Mouse (Mus musculus) intestine, postnatal 0 days (tissue): ENCODE results near the gene Atf2. TPM values are rescaled to one million over a fixed set of nuclear protein-coding genes. Genes with fewer than 3 reads are reported as not detected.

Experiments used
- ATAC-seq: fragments of 200-750 bp; cut with Nextera tagmentation; 2 replicates; pipeline ENCODE4 v1.8.0; 2017; ENCODE audit warnings: mild to moderate bottlenecking, moderate TSS enrichment, moderate library complexity
- H3K27ac ChIP-seq: fragments of 300-500 bp; sonication (generic); 2 replicates; pipeline ENCODE4 v1.5.1; 2014; ENCODE audit warnings: mild to moderate bottlenecking, low read depth, low read length, moderate library complexity
- H3K27me3 ChIP-seq: fragments of 300-500 bp; sonication (generic); replicated peaks from 2 replicates; pipeline ENCODE4 v1.6.1; 2014; ENCODE audit warnings: low read length, mixed read lengths; ENCODE audit not compliant: control insufficient read depth, insufficient read depth
- H3K36me3 ChIP-seq: fragments of 300-500 bp; sonication (generic); 2 replicates; pipeline ENCODE4 v1.6.1; 2014; ENCODE audit warnings: mild to moderate bottlenecking, moderate library complexity; ENCODE audit not compliant: control insufficient read depth, insufficient read depth
- H3K4me1 ChIP-seq: fragments of 300-500 bp; sonication (generic); replicated peaks from 2 replicates; pipeline ENCODE4 v1.6.1; 2014; ENCODE audit warnings: antibody characterized with exemption, low read length, mixed read lengths; ENCODE audit not compliant: control insufficient read depth, insufficient read depth
- H3K4me2 ChIP-seq: fragments of 300-500 bp; sonication (generic); replicated peaks from 2 replicates; pipeline ENCODE4 v1.6.1; 2014; ENCODE audit warnings: low read depth, mild to moderate bottlenecking, moderate library complexity
- H3K4me3 ChIP-seq: fragments of 300-500 bp; sonication (generic); 2 replicates; pipeline ENCODE4 v1.5.1; 2014; ENCODE audit warnings: low read depth, low read length
- H3K9ac ChIP-seq: fragments of 300-500 bp; sonication (generic); 2 replicates; pipeline ENCODE4 v1.6.1; 2014; ENCODE audit warnings: mild to moderate bottlenecking, low read depth, low read length
- H3K9me3 ChIP-seq: fragments of 300-500 bp; sonication (generic); 2 replicates; pipeline ENCODE4 v1.6.1; 2016; ENCODE audit warnings: mixed run types; ENCODE audit not compliant: control insufficient read depth
- CTCF ChIP-seq: sonication (generic); IDR thresholded peaks from 2 replicates; pipeline ENCODE4 v1.5.1; 2016; ENCODE audit warnings: low read depth, mild to moderate bottlenecking, control low read depth, antibody characterized with exemption, moderate library complexity
- WGBS: fragments of 180-500 bp; shearing (Covaris S2); extraction: QIAGEN DNeasy Blood & Tissue Kit; methylation state at CpG from one replicate; pipeline ENCODE4 v1.1.7; 2014; 5-methylcytosine and 5-hydroxymethylcytosine counted together
- polyA plus RNA-seq: library from polyadenylated mRNA; unstranded; fragments of >200 nt; fragmentation: Nextera tagmentation; extraction: Ambion mirVana; gene quantifications from 2 replicates; pipeline ENCODE4 v1.2.1, GENCODE M21; 2015

Gene Atf2
- polyA plus RNA-seq, 1 experiment from 2014 or later: 24.2 TPM

GRCm38 (mm10) chr2:73780321-73781010 is 112.0 kb downstream of the Atf2 start:
- H3K27me3 ChIP-seq: peaks cover 27% of the 10 kb centered on the region
- no peak overlapping the region for H3K4me2 ChIP-seq
- H3K4me1 ChIP-seq: no peaks in the 10 kb centered on the region
- H3K4me3 ChIP-seq: no peak overlapping the region
- WGBS: 71% methylated on average over 14 of the region's 14 CpGs
- no peak for ATAC-seq
- no peak overlapping the region for H3K27ac ChIP-seq
- no peaks in the 10 kb centered on the region for H3K9me3 ChIP-seq
- no peaks in the 10 kb centered on the region for H3K36me3 ChIP-seq
- TF ChIP-seq CTCF: no peak
- no peak overlapping the region for H3K9ac ChIP-seq

- ATAC-seq: no peak
- Histone ChIP-seq H3K27ac (no peak overlapping the region), H3K4me3 (no peak overlapping the region), H3K9ac (no peak overlapping the region), H3K4me2 (no peak overlapping the region), H3K27me3 (peaks cover 29% of the 10 kb centered on the region), H3K9me3 (no peaks in the 10 kb centered on the region), H3K4me1 (no peaks in the 10 kb centered on the region), H3K36me3 (no peaks in the 10 kb centered on the region)
- 60% methylated on average over 7 of the region's 7 CpGs for WGBS
- TF ChIP-seq CTCF: no peak
Observed at GRCm38 (mm10) chr2:73779796-73780195, 112.6 kb downstream of the Atf2 start.

- no peaks in the 10 kb centered on the region for H3K9me3 ChIP-seq
- no peak overlapping the region for H3K9ac ChIP-seq
- no peak overlapping the region for H3K4me3 ChIP-seq
- no peaks in the 10 kb centered on the region for H3K36me3 ChIP-seq
- no peaks in the 10 kb centered on the region for H3K4me1 ChIP-seq
- H3K4me2 ChIP-seq: no peak overlapping the region
- no peak for TF ChIP-seq CTCF
- 70% methylated on average over 4 of the region's 4 CpGs for WGBS
- H3K27ac ChIP-seq: no peak overlapping the region
- ATAC-seq: no peak
- H3K27me3 ChIP-seq: peaks cover 29% of the 10 kb centered on the region
Observed at GRCm38 (mm10) chr2:73779016-73779595, 113.3 kb downstream of the Atf2 start.

- Histone ChIP-seq H3K4me3 (no peak overlapping the region), H3K4me1 (no peaks in the 10 kb centered on the region), H3K9me3 (no peaks in the 10 kb centered on the region), H3K27ac (no peak overlapping the region), H3K36me3 (no peaks in the 10 kb centered on the region), H3K4me2 (no peak overlapping the region), H3K9ac (no peak overlapping the region), H3K27me3 (peaks cover 29% of the 10 kb centered on the region)
- 44% methylated on average over 4 of the region's 4 CpGs for WGBS
- no peak for ATAC-seq
- no peak for TF ChIP-seq CTCF
Observed at GRCm38 (mm10) chr2:73776936-73777335, 115.5 kb downstream of the Atf2 start.

GRCm38 (mm10) chr2:73775683-73776310 is 116.6 kb downstream of the Atf2 start:
- H3K9me3 ChIP-seq: no peaks in the 10 kb centered on the region
- peak overlapping the region; percentile 93 for H3K4me2 ChIP-seq
- no peaks in the 10 kb centered on the region for H3K36me3 ChIP-seq
- H3K9ac ChIP-seq: no peak overlapping the region
- no peaks in the 10 kb centered on the region for H3K4me1 ChIP-seq
- WGBS: under 1% methylated on average over 22 of the region's 22 CpGs
- H3K27ac ChIP-seq: no peak overlapping the region
- H3K4me3 ChIP-seq: peak overlapping the region; percentile 90
- H3K27me3 ChIP-seq: peaks cover 29% of the 10 kb centered on the region
- no peak for TF ChIP-seq CTCF
- ATAC-seq: no peak

- H3K9me3 ChIP-seq: no peaks in the 10 kb centered on the region
- no peak for TF ChIP-seq CTCF
- WGBS: under 1% methylated on average over 83 of the region's 131 CpGs
- peak; percentile 79 for ATAC-seq
- H3K9ac ChIP-seq: peak within 1 kb of the TSS; percentile 72
- H3K27ac ChIP-seq: no peak within 1 kb of the TSS
- H3K4me2 ChIP-seq: peak within 1 kb of the TSS; percentile 93
- H3K4me1 ChIP-seq: no peaks in the 10 kb centered on the region
- H3K27me3 ChIP-seq: peaks cover 29% of the 10 kb centered on the region
- peak within 1 kb of the TSS; percentile 90 for H3K4me3 ChIP-seq
- no peaks in the 10 kb centered on the region for H3K36me3 ChIP-seq
Observed at GRCm38 (mm10) chr2:73774786-73775682, 117.4 kb downstream of the Atf2 start, which contains the start of gene Chn1. Gene Chn1 (minus strand): TSS chr2:73775346.
